Mouse (Mus musculus): ENCODE results near the gene Shisal1.

DNA sequence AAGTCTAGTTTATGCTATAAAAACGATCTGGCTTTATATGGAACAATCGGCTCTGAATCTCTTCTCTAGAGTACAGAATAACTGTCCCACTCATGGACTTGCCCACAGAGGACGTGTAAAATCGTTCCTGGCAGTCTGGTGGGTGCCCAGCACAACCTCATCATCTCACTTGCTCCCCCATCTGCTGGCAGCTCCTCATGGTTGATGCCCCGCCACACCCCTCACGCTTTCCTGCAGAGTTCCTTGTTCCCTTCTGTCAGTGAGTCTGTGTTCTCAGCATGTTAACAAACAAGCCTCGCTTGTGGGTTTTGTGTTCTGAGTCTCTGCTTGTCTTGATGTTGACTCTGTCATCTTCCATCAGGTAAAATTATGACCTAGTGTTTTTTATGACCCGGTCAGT lies 79.5 kb downstream of the Shisal1 start:
- TF ChIP-seq POLR2A (IDR thresholded peaks at IDR 0.05; ENCODE audit: insufficient read depth, low read length) (no peak), CTCF (IDR thresholded peaks at IDR 0.05; ENCODE audit: low read depth, low read length) (no peak)

Data from ES-Bruce4 (cell line).